Mouse (Mus musculus): ENCODE data around the gene Hist2h2aa2. TPM values are rescaled to one million over a fixed set of nuclear protein-coding genes. Genes with fewer than 3 reads are reported as not detected.
"Not testable (repeated sequence)": the region's sequence is repeated elsewhere in the genome, so short reads cannot be mapped to it uniquely, and the experiment has no call there.

Gene Hist2h2aa2
- polyA plus RNA-seq (2017; shearing (Covaris generic)) = 10 to 100 TPM in 1 of 2 experiments, not detected in 1; 86.9 TPM

DNA sequence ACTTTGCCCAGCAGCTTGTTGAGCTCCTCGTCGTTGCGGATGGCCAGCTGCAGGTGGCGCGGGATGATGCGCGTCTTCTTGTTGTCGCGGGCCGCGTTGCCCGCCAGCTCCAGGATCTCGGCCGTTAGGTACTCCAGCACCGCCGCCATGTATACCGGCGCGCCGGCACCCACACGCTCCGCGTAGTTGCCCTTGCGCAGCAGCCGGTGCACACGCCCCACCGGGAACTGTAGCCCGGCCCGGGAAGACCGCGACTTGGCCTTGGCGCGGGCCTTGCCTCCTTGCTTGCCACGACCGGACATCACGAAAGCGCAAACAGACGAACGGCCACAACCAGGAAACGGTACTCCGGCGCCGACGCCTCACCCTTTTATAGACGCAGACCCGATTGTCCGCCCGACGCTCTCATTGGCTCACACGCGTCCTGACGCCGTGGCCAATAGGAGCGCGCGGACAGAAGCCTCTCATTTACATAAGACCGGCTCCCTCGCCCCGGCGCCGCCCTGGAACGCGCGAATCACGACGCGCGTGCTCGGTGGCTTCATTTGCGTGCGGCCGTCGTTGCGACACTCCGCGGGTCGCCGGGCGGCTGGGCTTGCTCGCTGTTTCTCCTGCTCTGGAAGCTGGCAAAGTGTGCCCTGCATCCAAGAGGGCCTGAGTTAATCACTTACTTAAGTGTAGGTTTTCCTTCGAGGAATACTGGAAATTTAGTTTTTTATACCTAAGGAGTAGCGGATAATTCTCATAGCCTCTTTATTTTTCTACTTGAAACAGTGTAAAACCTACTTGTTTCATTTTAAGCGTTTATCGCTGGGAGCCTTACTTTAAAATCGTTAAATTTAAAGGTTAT lies at the start of gene Hist2h2aa2:
Gene Hist2h2aa2 (minus strand): TSS at position 328 of the 850 bp plus-strand sequence.
- peak; percentile 75 for ATAC-seq

GRCm38 (mm10) chr3:96289201-96289600 lies 49.1 kb upstream of the Hist2h2aa2 start:
- ATAC-seq = no peak

- not testable (repeated sequence) for ATAC-seq
Measured at GRCm38 (mm10) chr3:96287334-96287733, 47.3 kb upstream of the Hist2h2aa2 start.

- no peak for ATAC-seq
Measured at GRCm38 (mm10) chr3:96284457-96284856, 44.4 kb upstream of the Hist2h2aa2 start.

DNA sequence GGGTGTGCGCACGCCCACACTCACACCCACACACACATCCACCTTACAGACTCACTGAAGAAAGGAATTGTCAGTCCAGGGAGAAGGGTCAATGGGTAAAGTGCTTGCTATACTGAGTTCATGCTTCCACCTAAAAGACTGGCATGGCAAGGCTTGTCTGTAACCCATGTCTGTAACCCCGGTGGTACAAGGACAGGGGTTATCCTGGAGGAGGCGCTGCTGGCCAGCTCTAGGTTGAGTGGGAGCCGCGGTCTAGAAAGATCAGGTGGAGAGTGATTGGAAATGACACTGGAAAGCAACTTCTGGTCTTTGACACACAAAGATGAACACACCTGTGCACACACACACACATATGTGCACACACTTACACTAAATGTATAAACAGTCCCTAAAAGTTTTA lies 40.6 kb upstream of the Hist2h2aa2 start:
- ATAC-seq = no peak

GRCm38 (mm10) chr3:96277800-96278624 lies 37.9 kb upstream of the Hist2h2aa2 start:
- ATAC-seq = peak; percentile 80

DNA sequence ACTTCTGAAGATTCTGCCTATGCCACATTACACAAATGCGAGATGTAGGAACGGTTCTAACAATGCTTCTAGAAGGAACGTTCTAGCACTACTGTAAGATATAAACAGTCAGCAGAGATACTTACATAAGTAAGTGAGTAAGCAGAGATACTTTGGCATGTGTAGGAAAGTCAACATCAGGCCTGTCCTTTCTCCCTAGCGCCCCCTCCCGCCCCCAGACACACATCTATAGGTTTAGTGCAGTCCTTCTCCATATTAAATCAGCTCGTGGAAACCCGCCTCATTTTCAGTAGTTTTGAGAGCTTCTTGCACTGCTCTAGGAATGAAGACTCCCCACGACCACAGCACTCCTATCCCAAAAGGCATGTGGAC lies 37.3 kb upstream of the Hist2h2aa2 start:
- ATAC-seq = no peak

- ATAC-seq = peak; percentile 32
Measured at GRCm38 (mm10) chr3:96273591-96274465, 33.8 kb upstream of the Hist2h2aa2 start.

DNA sequence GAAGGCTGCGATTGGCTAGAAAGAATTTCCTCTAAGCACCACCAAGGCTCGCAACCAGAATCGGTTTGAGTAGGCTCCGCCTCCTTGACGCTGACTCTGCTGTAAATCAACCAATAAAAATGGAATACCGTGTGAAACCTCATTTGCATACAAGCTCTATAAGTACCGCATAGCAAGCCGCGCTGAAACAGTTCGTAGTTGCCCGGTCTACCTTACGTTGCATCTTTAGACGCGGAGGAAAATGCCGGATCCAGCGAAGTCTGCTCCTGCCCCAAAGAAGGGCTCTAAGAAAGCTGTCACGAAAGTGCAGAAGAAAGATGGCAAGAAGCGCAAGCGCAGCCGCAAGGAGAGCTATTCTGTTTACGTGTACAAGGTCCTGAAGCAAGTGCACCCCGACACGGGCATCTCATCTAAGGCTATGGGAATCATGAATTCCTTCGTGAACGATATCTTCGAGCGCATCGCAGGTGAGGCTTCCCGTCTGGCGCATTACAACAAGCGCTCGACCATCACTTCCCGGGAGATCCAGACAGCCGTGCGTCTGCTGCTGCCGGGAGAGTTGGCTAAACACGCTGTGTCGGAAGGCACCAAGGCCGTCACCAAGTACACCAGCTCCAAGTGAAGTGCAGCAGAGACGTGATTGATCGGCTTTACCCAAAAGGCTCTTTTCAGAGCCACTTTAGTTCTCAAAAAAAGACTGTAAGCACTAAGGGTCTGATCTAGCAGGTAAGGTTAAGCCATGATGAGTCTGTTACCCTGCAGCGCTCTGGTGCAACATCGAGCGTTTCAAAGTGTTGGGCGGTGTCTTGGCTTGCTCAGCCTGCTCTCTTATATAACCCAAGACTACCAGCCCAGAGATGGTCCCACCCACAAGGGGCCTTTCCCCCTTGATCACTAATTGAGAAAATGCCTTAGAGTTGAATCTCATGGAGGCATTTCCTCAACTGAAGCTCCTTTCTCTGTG lies 29.7 kb upstream of the Hist2h2aa2 start, which contains the start of gene Hist2h2bb:
Gene Hist2h2bb (plus strand): TSS at position 242 of the 964 bp plus-strand sequence.
- ATAC-seq = peak; percentile 86

DNA sequence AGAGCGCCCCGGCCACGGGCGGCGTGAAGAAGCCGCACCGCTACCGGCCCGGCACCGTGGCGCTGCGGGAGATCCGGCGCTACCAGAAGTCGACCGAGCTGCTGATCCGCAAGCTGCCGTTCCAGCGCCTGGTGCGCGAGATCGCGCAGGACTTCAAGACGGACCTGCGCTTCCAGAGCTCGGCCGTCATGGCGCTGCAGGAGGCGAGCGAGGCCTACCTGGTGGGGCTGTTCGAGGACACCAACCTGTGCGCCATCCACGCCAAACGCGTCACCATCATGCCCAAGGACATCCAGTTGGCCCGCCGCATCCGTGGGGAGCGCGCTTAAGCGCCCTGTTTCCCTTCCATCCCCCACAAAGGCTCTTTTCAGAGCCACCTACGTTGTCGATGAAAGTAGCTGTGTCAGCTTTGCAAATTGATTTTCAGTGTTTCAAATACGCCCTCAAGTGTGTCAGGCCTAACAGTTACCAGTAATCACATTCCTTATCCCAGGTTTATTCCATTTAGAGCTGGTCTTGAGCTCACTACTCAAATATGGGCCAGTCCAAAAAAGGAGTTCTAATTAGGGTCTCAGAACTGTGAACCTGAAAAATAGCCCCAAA lies 28.8 kb upstream of the Hist2h2aa2 start:
- ATAC-seq = peak; percentile 11

GRCm38 (mm10) chr3:96268051-96268775 lies 28.1 kb upstream of the Hist2h2aa2 start, which contains the start of gene Hist2h3b:
Gene Hist2h3b (plus strand): TSS chr3:96268654.
- ATAC-seq = peak; percentile 33

- no peak for ATAC-seq
Measured at GRCm38 (mm10) chr3:96267541-96267940, 27.5 kb upstream of the Hist2h2aa2 start.

- no peak for ATAC-seq
Measured at GRCm38 (mm10) chr3:96266132-96266710, 26.1 kb upstream of the Hist2h2aa2 start.

- ATAC-seq = no peak
Measured at GRCm38 (mm10) chr3:96264404-96264949, 24.4 kb upstream of the Hist2h2aa2 start.

DNA sequence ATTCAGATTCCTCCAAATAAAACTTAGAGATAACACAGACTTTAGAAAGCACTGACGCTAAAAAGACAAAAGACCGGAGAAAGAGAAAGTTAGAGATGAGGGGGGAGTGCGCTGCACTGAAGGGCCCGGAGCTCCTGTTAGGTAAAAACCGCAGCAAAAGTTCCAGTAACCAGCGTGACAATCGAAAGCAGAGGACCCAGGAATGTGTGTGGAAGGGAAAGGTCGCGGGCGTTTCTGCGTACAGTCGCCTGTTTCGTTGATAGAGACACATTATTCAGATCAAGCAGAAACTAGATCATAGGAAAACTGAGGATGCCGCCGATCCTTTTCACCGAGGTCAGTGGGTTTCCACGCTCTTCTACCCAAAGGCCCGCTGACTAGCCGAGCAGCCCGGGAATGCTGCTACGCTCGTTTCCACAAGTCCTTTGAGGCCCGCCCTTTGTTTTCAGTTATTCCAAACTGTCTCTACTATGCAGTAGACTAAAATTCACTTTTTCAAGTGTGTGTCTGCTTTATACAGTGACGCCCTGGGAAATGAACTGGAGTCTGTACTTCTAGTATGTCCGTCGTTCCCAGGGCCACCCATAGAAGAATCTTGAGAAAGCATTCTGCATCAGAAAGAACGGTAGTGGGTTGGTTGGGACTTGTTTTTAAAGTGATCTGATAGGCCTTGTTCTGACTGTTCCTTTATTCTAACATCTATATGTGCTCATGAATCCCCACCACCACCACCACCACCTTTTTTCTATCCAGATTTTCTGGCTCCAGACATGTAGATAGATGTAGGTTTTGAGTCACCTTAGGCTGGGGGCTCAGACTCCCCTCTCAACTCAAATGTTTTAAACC lies 23.7 kb upstream of the Hist2h2aa2 start:
- ATAC-seq = peak; percentile 25

DNA sequence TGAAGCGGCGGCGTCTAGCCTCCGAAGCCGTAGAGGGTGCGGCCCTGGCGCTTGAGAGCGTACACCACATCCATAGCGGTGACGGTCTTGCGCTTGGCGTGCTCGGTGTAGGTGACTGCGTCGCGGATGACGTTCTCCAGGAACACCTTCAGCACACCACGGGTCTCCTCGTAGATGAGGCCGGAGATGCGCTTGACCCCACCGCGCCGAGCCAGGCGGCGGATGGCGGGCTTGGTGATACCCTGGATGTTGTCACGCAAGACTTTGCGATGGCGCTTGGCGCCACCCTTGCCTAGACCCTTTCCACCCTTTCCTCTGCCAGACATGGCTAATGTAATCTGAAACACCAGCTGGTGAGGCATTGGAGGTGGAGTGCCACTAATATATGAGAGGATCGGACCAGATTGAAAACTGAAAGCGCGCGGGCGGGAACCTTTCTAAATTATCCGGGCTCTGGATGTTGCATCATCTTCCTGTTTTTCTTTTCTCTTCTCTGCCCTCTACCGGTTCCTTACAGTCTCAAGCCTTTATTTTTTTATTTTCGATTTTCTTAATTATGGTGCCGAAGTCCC lies 23.0 kb upstream of the Hist2h2aa2 start, which contains the start of gene Hist2h4:
Gene Hist2h4 (minus strand): TSS at position 333 of the 572 bp plus-strand sequence.
- peak; percentile 83 for ATAC-seq

- ATAC-seq = peak; percentile 57
Measured at GRCm38 (mm10) chr3:96262216-96262875, 22.3 kb upstream of the Hist2h2aa2 start.
